Mouse (Mus musculus): Measurements from ENCODE around the gene Cops9. TPM values are rescaled to one million over a fixed set of nuclear protein-coding genes. Genes with fewer than 3 reads are reported as not detected.

Gene Cops9
- polyA plus RNA-seq, 1 experiment from 2014 or later = 376 TPM

DNA sequence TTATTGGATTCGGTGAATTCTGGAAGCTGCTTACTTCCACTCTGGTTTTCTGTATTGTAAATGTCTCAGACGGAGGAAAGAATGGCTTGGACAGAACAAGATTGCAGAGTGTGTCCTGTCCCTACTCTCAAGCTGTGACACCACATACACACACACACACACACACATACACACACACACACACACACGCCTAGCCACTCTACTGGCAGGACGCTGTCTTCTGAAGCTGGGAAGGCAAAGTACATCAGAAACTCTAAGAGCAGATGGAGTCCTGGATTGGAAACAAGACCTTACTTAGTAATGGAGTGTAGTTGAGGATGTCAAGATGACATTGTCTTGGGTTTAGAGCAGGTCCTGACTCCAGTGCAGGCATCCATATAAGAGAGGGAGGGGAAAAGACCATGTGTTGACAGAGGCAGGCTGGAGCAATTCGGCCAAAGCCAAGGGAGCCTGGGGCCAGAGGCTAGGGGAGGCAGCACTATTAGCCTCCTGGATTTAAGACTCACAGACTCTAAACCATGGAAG is 31.5 kb upstream of the Cops9 start:
- ATAC-seq (ENCODE audit: insufficient read depth, low FRiP score) = no peak
- Histone ChIP-seq H3K27ac (ENCODE audit: low read length) (no peak overlapping the region), H3K9ac (ENCODE audit: low read length) (no peak overlapping the region), H3K9me3 (replicated peaks; ENCODE audit: control insufficient read depth, low read length) (0 out of 2 replicates have a peak, but pooled peaks cover 4% of the 10 kb centered on the region), H3K4me1 (ENCODE audit: control insufficient read depth, insufficient read depth, low read length) (no peaks in the 10 kb centered on the region), H3K4me2 (ENCODE audit: low read depth, low read length) (no peak overlapping the region), H3K27me3 (ENCODE audit: control insufficient read depth, insufficient read depth, low read length) (no peaks in the 10 kb centered on the region), H3K36me3 (ENCODE audit: control insufficient read depth, insufficient read depth, low read length) (no peaks in the 10 kb centered on the region), H3K4me3 (replicated peaks; ENCODE audit: low read length) (no peak overlapping the region)
- WGBS = 78% methylated on average over 5 of the region's 5 CpGs

DNA sequence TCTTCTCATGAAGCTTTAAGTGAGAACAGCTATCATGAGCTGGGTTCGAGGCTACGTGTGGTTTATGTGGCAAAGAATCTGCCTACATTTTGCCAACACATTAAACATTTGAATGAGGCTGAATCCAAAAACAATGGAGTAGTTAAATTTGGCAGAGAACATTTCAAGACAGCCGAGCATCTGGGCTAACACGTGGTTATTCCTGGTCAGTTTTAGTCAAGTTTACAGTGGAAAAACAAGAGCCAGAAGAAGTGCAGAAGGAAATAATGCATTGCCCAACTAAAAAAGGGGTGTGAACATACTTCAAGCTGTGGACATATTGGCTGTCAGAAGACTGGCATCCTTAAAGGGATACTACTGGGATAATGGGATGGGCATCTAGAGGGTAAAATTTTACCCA is 29.5 kb upstream of the Cops9 start:
- Histone ChIP-seq H3K27me3 (ENCODE audit: control insufficient read depth, insufficient read depth, low read length) (no peaks in the 10 kb centered on the region), H3K9ac (ENCODE audit: low read length) (no peak overlapping the region), H3K27ac (ENCODE audit: low read length) (no peak overlapping the region), H3K36me3 (ENCODE audit: control insufficient read depth, insufficient read depth, low read length) (no peaks in the 10 kb centered on the region), H3K4me1 (ENCODE audit: control insufficient read depth, insufficient read depth, low read length) (no peaks in the 10 kb centered on the region), H3K4me2 (ENCODE audit: low read depth, low read length) (no peak overlapping the region), H3K9me3 (replicated peaks; ENCODE audit: control insufficient read depth, low read length) (0 out of 2 replicates have a peak, but pooled peaks cover 4% of the 10 kb centered on the region), H3K4me3 (replicated peaks; ENCODE audit: low read length) (no peak overlapping the region)
- no peak for ATAC-seq (ENCODE audit: insufficient read depth, low FRiP score)
- WGBS = 81% methylated on average over 4 of the region's 4 CpGs

GRCm38 (mm10) chr1:92669430-92669829 is 27.6 kb upstream of the Cops9 start:
- Histone ChIP-seq H3K27ac (ENCODE audit: low read length) (no peak overlapping the region), H3K36me3 (ENCODE audit: control insufficient read depth, insufficient read depth, low read length) (no peaks in the 10 kb centered on the region), H3K4me1 (ENCODE audit: control insufficient read depth, insufficient read depth, low read length) (no peaks in the 10 kb centered on the region), H3K9ac (ENCODE audit: low read length) (no peak overlapping the region), H3K27me3 (ENCODE audit: control insufficient read depth, insufficient read depth, low read length) (peaks cover 2% of the 10 kb centered on the region; the same call in 1 of the 2 replicates), H3K9me3 (replicated peaks; ENCODE audit: control insufficient read depth, low read length) (0 out of 2 replicates have a peak, but pooled peaks cover 4% of the 10 kb centered on the region), H3K4me2 (ENCODE audit: low read depth, low read length) (no peak overlapping the region), H3K4me3 (replicated peaks; ENCODE audit: low read length) (no peak overlapping the region)
- 78% methylated on average over 3 of the region's 3 CpGs for WGBS
- no peak for ATAC-seq (ENCODE audit: insufficient read depth, low FRiP score)

DNA sequence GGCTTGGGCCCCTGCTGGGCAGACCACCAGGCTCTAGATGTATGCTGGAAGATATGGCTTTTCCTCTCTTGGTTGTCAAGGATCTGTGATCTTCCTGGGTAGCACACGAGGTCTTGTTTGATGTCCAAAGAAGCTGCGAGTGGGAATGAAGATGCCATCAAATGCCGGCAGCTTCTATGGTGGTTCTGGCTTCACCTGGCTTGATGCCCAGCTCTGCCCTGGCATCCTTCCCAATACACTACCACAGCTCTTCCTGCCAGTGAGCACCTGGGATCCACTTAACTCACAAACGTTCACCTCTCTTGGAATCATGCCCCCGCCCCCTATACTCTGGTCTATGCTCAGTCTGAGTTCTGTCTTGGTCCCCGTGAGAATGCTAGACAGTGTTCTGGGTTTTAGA is 25.3 kb upstream of the Cops9 start:
- H3K9me3 ChIP-seq (replicated peaks; ENCODE audit: control insufficient read depth, low read length) = 0 out of 2 replicates have a peak, but pooled peaks cover 4% of the 10 kb centered on the region
- H3K4me1 ChIP-seq (ENCODE audit: control insufficient read depth, insufficient read depth, low read length) = no peaks in the 10 kb centered on the region
- WGBS = 67% methylated on average over 6 of the region's 6 CpGs
- ATAC-seq (ENCODE audit: insufficient read depth, low FRiP score) = no peak
- H3K4me2 ChIP-seq (ENCODE audit: low read depth, low read length) = no peak overlapping the region
- no peak overlapping the region for H3K4me3 ChIP-seq (replicated peaks; ENCODE audit: low read length)
- no peaks in the 10 kb centered on the region for H3K36me3 ChIP-seq (ENCODE audit: control insufficient read depth, insufficient read depth, low read length)
- H3K9ac ChIP-seq (ENCODE audit: low read length) = no peak overlapping the region
- no peak overlapping the region for H3K27ac ChIP-seq (ENCODE audit: low read length)
- H3K27me3 ChIP-seq (ENCODE audit: control insufficient read depth, insufficient read depth, low read length) = peaks cover 3% of the 10 kb centered on the region; the same call in 1 of the 2 replicates

- peaks cover under 1% of the 10 kb centered on the region; the same call in 1 of the 2 replicates for H3K27me3 ChIP-seq (ENCODE audit: control insufficient read depth, insufficient read depth, low read length)
- H3K27ac ChIP-seq (ENCODE audit: low read length) = no peak overlapping the region
- no peak overlapping the region for H3K4me2 ChIP-seq (ENCODE audit: low read depth, low read length)
- no peaks in the 10 kb centered on the region for H3K9me3 ChIP-seq (replicated peaks; ENCODE audit: control insufficient read depth, low read length)
- no peak for ATAC-seq (ENCODE audit: insufficient read depth, low FRiP score)
- 45% methylated on average over 5 of the region's 5 CpGs for WGBS
- no peak overlapping the region for H3K9ac ChIP-seq (ENCODE audit: low read length)
- H3K4me1 ChIP-seq (ENCODE audit: control insufficient read depth, insufficient read depth, low read length) = peaks cover 3% of the 10 kb centered on the region; the same call in 1 of the 2 replicates
- H3K4me3 ChIP-seq (replicated peaks; ENCODE audit: low read length) = no peak overlapping the region
- H3K36me3 ChIP-seq (ENCODE audit: control insufficient read depth, insufficient read depth, low read length) = no peaks in the 10 kb centered on the region
Observed at GRCm38 (mm10) chr1:92659392-92659791, 17.6 kb upstream of the Cops9 start.

DNA sequence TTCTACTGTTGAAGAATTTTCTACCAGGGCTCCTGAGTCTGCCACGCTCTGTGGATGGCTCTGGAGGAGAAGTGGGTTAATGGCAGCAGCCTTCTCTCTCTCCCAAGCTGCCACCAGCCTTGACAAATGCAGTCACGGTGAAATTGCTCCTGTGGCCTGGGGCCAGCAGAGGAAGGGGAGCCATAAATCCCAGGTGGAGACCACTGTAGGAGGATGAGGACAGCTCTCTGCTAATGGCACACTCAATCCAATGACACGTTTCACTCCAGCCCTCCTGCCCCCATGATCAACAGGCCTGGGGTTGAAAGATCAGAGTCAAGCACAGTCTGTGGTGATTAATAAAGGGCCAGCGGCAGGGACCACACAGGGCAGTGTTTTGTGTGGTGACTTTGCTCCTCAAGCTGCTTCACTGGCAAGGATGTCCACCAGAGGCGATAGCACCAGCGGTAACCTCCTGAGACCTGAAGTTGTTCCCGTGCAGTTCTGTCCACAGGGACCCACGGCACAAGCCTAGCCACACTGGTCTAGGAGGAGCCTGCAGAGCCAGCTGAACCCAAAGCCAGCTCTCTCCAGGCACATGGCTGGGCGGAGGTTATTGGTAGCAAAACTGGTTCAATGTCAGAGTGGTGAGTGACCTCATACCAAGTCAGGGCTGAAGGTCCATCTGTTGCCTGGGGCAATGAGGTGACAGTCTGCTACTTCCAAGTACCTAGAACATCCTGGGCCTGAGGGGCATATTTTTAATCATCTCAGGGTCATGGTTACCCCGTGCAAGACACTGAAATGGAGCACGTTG is 15.4 kb upstream of the Cops9 start:
- Histone ChIP-seq H3K9me3 (replicated peaks; ENCODE audit: control insufficient read depth, low read length) (no peaks in the 10 kb centered on the region), H3K27me3 (ENCODE audit: control insufficient read depth, insufficient read depth, low read length) (no peaks in the 10 kb centered on the region), H3K4me1 (ENCODE audit: control insufficient read depth, insufficient read depth, low read length) (peaks cover 3% of the 10 kb centered on the region; the same call in 1 of the 2 replicates), H3K9ac (ENCODE audit: low read length) (no peak overlapping the region), H3K4me2 (ENCODE audit: low read depth, low read length) (no peak overlapping the region), H3K27ac (ENCODE audit: low read length) (no peak overlapping the region), H3K4me3 (replicated peaks; ENCODE audit: low read length) (no peak overlapping the region), H3K36me3 (ENCODE audit: control insufficient read depth, insufficient read depth, low read length) (no peaks in the 10 kb centered on the region)
- ATAC-seq (ENCODE audit: insufficient read depth, low FRiP score) = no peak
- WGBS = 70% methylated on average over 11 of the region's 11 CpGs

DNA sequence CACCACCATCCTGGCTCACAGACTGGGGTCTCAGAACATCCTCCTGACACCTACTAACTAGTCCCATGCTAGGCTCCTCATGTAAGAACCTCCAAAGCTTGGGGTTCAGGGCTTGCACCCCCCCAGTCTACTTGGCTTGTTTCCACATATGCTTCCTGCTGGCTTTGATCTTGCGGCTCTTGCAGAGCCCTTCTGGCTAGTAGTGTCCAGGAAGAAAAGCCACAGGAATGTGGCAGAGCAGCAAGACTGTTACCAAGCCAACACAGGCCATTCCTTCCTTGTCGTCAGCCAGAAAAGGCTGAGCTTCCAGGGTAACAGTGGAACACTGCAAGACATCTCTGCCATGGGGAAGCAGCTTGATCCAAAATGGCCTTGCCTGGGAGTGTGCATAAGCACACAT is 12.9 kb upstream of the Cops9 start:
- no peak overlapping the region for H3K27ac ChIP-seq (ENCODE audit: low read length)
- no peaks in the 10 kb centered on the region for H3K4me1 ChIP-seq (ENCODE audit: control insufficient read depth, insufficient read depth, low read length)
- H3K4me3 ChIP-seq (replicated peaks; ENCODE audit: low read length) = no peak overlapping the region
- H3K9ac ChIP-seq (ENCODE audit: low read length) = no peak overlapping the region
- no peaks in the 10 kb centered on the region for H3K36me3 ChIP-seq (ENCODE audit: control insufficient read depth, insufficient read depth, low read length)
- H3K4me2 ChIP-seq (ENCODE audit: low read depth, low read length) = no peak overlapping the region
- WGBS = 56% methylated on average over 2 of the region's 2 CpGs
- no peak for ATAC-seq (ENCODE audit: insufficient read depth, low FRiP score)
- no peaks in the 10 kb centered on the region for H3K27me3 ChIP-seq (ENCODE audit: control insufficient read depth, insufficient read depth, low read length)
- H3K9me3 ChIP-seq (replicated peaks; ENCODE audit: control insufficient read depth, low read length) = no peaks in the 10 kb centered on the region

DNA sequence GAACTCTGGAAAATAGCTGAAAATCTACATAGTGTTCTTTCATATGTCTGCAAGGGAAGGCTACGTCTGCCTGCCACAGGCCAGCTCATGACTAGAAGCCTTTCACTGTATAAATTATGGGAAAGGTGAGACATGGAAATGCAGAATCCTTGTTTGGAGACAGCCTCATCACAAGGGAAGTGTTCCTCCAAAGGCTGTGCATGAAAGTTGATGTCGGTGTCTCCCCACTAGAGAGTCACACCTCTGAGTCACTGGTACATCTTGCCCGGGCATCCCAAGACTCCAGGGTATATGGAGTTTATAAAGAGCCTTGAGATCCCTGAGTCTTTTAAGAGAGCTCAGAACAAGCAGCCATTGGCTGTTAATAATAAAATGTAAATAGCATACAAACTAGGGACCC is 11.4 kb upstream of the Cops9 start:
- WGBS = 83% methylated on average over 3 of the region's 3 CpGs
- H3K9me3 ChIP-seq (replicated peaks; ENCODE audit: control insufficient read depth, low read length) = no peaks in the 10 kb centered on the region
- H3K27me3 ChIP-seq (ENCODE audit: control insufficient read depth, insufficient read depth, low read length) = no peaks in the 10 kb centered on the region
- H3K9ac ChIP-seq (ENCODE audit: low read length) = no peak overlapping the region
- no peak for ATAC-seq (ENCODE audit: insufficient read depth, low FRiP score)
- H3K4me2 ChIP-seq (ENCODE audit: low read depth, low read length) = no peak overlapping the region
- no peak overlapping the region for H3K27ac ChIP-seq (ENCODE audit: low read length)
- H3K36me3 ChIP-seq (ENCODE audit: control insufficient read depth, insufficient read depth, low read length) = no peaks in the 10 kb centered on the region
- no peaks in the 10 kb centered on the region; the same call in 1 of the 2 replicates for H3K4me1 ChIP-seq (ENCODE audit: control insufficient read depth, insufficient read depth, low read length)
- H3K4me3 ChIP-seq (replicated peaks; ENCODE audit: low read length) = no peak overlapping the region

- no peak for ATAC-seq (ENCODE audit: insufficient read depth, low FRiP score)
Observed at GRCm38 (mm10) chr1:92651467-92651866, 9.7 kb upstream of the Cops9 start.

More at GRCm38 (mm10) chr1:92651467-92651866, 9.7 kb upstream of the Cops9 start:
- H3K36me3 ChIP-seq (ENCODE audit: control insufficient read depth, insufficient read depth, low read length) = no peaks in the 10 kb centered on the region
- no peaks in the 10 kb centered on the region; the same call in 1 of the 2 replicates for H3K4me1 ChIP-seq (ENCODE audit: control insufficient read depth, insufficient read depth, low read length)
- WGBS = 62% methylated on average over 3 of the region's 3 CpGs
- H3K9me3 ChIP-seq (replicated peaks; ENCODE audit: control insufficient read depth, low read length) = no peaks in the 10 kb centered on the region
- no peak overlapping the region for H3K27ac ChIP-seq (ENCODE audit: low read length)
- no peaks in the 10 kb centered on the region for H3K27me3 ChIP-seq (ENCODE audit: control insufficient read depth, insufficient read depth, low read length)
- no peak overlapping the region for H3K9ac ChIP-seq (ENCODE audit: low read length)
- no peak overlapping the region for H3K4me2 ChIP-seq (ENCODE audit: low read depth, low read length)
- no peak overlapping the region for H3K4me3 ChIP-seq (replicated peaks; ENCODE audit: low read length)
